Mouse (Mus musculus) liver, adult (tissue): ENCODE measurements around the gene Akap10.

Experiments used
- GATA4 ChIP-seq: IDR thresholded peaks from 2 replicates; pipeline ENCODE4 v1.6.1; 2014; ENCODE audit warnings: mild to moderate bottlenecking, low read length; ENCODE audit not compliant: insufficient replicate concordance

The Akap10 gene

DNA sequence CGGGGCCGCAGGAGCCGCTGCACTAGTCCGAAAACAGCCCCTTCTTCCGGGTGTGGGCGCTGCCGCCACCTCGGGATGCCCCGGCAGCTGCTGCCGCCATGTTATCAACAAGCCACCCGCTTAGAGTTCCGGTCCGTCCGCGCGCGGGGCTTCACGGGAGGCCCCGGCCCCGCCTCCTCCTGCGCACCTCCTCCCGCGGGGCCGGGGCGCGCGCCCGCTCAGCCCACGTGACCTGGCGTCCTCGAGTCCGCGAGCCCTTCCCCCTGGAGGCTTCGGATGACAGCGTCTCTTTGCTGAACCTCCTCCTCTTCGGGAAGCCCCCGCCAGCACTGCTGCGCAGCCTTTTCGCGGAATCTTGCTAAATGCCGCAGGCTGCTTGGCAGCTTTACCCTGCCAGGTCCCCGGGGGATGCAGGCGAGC lies at the start of gene Akap10:
Akap10 (minus strand) TSS at position 155 of the 420 bp plus-strand sequence.
- peak; percentile 85; the same call in 1 of the 2 replicates for TF ChIP-seq GATA4

DNA sequence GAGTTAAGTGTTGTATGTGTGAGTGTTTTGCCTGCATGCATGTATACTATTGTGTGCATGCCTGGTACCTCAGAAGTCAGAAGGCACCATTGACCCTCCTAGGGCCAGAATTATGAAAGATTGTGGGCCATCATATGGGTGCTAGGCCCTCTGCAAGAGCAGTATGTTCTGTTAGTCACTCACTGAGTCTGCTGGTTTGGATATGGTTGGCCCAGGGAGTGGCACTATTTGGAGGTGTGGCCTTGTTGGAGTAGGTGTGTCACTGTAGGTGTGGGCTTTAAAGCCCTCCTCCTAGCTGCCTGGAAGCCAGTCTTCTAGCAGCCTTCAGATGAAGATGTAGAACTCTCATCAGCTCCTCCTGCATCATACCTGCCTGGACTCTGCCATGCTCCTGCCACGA lies 45.7 kb upstream of the Akap10 start:
- no peak for TF ChIP-seq GATA4

DNA sequence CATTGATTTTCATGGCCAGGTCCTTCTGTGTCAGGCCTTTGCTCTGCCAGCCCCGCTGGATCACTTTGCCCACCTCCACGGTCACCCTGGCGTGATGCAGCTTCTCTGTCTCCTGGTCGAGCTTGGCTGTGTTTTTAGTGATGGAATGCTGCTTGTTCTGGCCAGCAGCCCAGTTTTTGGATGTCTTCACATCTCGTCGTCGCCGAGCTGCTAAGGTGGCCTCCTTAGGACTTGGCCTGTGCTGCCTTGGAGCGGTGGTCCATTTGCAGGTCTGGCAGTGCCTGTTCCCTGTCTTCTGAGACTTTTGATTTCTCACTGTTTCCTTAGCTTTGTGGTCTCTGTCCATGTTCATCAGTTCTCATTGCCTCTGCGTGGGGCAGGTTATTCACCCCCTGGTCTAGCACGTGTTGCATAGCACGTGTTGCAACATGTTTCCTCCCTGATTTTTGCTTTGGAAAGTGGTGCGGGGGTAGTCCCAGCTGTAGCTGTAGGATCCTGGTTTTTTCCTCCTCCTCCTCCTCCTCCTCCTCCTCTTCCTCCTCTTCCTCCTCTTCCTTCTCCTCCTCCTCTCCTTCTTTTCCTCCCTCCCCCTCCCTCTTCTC lies 44.2 kb upstream of the Akap10 start:
- TF ChIP-seq GATA4: no peak

DNA sequence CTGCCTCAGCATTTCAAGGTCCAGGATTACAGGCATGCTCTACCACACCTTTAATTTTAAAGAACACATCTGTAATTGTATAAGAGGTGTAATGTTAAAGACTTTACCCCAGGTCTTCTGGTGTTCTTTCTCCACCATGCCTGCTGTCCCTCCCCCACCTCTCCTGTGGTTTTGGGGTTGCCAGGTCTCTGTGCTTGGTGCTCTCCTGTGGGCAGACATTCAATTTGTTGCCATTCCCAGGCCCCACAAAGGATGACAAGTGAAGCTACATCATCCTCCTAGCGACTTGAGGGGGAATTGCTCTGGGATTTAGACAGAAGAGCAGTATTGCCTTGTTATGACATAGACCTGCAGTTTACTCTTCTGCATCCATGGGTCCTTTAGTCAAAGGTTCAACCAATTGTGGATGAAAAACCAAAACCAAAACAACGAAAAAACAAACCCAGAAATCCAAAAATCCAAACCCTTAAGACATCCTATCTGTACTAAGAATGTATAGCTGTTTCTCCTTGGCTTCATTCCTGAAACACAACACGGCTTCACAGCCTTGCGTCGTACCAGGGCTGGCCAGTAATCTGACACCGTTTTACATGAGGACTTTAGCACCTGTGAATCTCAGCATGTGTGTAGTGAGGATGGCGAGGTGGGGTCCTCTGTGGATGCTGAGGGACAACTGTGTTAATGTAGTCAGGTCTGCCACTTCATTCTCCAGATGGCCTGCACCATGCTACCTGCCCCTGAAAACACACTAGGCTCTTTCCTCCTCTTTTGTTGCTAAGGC lies 41.6 kb upstream of the Akap10 start:
- TF ChIP-seq GATA4: no peak

DNA sequence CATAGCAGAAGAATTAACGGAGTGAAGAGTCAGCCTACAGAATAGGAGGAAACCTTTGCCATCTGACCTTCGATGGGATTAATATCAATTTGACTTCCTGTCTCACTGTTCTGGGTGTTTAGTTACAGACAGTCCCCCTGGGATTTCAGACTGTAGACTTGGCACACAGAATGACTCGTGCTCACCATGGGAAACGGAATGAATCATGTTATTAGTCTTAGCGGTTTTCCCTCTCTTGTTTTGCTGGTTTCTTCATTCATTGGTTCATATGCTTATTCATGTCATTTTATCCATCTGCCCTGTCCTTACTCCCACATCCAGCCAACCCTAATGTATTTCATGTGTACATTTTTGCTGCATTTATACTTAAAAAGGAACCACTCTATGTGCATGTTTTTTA lies 40.8 kb upstream of the Akap10 start:
- TF ChIP-seq GATA4: no peak

DNA sequence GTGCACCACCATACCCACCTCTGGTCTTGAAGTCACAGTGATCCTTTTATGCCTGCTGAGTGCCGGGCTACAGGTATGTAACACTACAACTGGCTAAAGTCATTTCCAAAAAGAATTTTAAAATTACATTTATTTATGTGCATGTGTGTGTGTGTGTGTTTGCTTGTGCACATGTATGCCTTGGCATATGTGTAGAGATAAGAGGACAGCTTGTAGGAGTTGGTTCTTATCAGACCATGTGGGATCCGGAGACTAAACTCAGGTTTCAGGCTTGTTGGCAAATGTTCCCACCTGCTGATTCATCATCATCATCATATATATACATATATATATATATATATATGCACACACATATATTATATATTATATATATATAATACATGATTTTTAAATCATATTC lies 38.8 kb upstream of the Akap10 start:
- TF ChIP-seq GATA4: no peak

DNA sequence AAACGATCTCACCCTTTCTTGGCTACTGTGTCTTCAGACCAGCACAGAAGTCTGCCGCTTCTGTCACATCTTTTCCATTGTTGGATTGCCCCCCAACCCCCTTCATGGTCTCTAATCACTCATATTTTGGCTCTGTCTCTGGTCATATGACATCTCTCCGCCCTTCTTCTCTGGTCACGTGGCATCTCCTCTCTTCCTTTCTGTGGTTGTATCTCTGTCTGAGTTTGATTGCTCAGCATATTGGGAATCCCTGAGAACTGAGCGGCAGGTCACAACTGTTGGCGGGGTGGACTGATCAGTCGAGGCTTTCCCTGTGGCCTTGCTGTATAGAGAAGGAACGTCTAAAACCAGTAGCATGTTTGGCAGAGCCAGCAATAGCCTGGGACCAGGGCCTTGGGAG lies 37.0 kb upstream of the Akap10 start:
- TF ChIP-seq GATA4: no peak

DNA sequence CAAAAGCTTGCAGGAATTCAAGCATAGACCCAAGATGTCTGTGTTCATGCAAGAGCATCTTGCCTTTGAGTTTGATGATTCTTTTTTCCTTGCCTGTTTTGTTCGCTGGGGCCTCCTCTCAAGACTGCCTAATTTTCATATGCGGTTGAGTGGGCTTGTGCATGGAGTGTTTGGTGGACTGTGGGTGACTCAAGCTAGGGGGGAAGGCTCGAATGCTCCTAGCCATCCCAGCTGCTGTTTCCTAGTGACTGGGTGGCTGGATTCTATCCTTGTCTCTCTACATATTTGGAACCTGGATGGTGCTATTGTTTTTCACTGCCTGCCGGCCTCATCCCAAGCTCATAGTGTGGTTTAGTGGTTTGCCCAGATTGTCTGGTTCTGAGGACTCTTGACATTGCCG lies 34.6 kb upstream of the Akap10 start:
- TF ChIP-seq GATA4: no peak

DNA sequence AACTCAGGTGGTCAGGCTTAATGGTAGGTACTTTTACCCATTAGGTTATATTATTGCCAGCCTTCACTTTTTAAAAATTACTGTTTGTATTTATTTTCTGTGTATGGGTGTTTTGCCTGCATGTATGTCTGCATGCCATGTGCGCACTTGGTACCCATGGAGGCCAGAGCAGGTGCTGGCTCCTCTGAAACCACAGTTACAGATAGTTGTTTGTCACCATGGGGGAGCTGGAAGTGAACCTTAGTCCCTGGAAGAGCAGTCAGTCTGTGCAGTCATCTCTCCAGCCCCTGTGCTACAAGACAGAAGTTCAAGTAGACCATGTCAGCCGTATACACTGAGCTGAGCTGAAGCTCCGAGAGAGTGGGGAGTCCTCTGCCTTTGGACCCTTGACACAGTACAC lies 33.1 kb upstream of the Akap10 start:
- TF ChIP-seq GATA4: no peak

DNA sequence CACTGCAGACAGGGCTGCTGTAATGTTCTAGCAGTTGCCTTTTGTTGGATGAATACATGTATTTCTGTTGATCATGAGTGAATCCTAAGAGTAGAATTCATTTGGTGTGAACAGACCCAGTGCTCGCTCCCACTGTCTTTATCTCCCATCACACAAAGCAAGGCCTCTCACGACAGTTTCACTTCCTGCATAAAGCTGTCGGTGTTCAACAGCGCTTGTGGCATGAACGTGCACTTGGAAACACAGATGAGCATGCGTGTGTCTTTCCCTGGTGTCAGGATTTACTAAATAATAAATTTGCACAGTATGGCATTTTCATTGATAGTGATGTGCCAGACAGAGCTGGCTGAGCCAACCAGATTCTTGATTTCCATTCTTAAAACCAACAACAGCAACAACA lies 32.6 kb upstream of the Akap10 start:
- TF ChIP-seq GATA4: no peak

DNA sequence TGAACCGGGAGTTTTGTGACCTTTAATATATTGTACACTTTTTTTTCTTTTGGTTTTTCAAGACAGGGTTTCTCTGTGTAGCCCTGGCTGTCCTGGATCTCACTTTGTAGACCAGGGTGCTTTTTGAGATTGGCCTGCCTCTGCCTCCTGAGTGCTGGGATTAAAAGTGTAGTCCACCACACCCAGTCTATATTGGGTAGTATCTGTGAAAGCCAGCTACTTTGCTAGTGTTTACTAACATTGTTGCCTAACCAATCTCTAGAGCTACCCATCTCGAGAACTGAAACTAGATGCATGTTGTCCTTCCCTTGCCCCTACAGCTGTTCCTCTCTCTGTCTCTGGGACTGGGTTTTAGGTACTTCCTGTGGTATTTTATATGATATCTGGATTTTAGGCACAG lies 30.0 kb upstream of the Akap10 start:
- no peak for TF ChIP-seq GATA4

DNA sequence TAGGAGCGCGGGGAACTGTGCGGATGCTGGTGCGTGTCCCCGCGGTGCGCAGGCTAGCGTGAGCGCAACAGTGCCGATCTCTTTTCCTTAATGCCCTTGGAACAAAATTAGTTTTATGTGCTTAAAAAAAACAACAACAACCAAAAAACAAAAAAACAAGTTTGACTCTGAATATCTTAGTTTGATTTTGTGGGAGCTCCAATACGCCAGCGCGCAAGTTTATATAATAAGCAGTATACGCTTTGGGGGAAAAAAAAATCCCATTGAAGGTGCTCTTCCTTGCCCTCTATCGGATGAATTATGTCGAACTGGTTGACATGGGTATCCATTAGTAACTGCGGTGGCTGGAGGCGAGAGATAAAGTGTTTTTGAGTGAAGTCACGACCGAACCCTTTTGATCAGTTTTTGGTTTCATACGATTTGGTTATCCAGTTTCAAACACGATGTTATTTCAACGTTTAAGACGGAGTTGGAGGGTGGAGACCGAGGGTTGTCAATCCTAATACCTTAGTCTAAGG lies 27.3 kb upstream of the Akap10 start:
- TF ChIP-seq GATA4: no peak

DNA sequence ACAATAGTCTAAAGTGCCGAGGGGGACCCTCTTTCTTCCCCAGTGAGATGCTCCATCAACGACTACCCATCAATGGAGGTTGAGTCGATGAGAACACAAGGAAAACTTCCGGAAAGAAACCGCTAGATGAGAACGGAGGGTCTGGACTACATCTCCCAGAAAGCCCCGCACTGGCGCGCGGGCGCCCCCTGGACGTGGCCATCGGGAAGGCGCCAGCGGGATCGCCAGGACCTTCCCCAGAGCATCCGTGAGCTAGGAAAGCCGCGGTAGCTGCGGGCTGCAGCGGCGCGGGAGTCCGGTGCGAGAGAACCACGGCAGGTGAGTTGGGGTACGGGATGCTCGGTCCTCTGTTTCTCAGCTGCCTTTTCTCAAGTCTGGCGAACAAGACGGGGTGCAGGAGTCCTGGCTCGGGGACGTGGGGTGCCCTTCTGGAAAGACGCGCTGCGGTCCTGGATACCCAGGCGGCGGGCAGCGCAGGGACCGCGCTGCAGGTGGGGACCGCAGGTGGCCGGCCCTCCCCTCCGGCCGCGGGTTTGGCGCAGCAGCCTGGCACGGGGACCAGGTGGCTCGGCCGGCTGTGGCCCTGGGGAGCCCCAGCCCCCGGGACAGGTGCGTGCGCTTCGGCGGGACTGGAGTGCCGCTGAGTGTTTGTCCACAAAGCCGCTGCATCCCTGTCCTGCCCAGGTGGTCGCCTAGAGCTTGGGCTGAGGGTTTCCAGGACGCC lies 26.7 kb upstream of the Akap10 start, which contains the start of gene Specc1:
Specc1 (plus strand) TSS at position 192 of the 724 bp plus-strand sequence.
- TF ChIP-seq GATA4: no peak

DNA sequence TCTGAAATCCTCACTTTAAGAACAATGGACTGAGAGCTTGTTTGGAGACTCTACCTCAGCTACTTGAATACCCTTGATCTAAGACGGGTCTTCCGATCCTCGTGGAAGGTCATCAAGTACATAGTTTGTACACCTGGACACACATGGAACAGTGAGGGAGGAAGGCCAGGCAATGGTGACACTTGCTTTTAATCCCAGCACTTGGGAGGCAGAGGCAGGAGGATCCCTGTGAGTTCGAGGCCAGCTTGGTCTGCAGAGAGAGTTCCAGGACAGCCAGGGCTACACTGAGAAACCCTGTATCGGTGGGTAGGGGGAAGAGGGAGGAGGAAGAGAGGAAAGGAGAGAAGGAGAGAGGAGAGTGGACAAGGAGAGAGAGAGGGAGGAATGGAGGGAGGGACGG lies 25.9 kb upstream of the Akap10 start:
- no peak for TF ChIP-seq GATA4

DNA sequence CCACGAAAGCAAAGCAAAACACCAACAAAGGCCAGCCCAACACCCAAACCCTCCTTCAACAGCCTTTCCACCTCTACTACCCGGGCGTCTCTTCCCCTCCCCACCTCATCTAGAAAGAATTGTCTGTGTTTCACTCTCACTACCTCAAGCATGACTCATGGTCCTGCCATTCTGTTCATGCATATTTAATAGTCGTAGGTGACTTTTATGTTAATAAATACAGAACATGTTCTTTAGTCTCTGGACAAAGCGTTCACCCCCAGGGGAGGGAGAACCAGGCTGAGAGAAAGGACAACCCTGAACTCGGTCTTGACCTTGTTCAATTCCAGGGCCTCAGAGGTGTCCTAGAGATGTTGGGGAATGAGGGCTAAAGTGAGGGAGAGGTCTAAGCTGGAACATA lies 25.1 kb upstream of the Akap10 start:
- TF ChIP-seq GATA4: no peak

DNA sequence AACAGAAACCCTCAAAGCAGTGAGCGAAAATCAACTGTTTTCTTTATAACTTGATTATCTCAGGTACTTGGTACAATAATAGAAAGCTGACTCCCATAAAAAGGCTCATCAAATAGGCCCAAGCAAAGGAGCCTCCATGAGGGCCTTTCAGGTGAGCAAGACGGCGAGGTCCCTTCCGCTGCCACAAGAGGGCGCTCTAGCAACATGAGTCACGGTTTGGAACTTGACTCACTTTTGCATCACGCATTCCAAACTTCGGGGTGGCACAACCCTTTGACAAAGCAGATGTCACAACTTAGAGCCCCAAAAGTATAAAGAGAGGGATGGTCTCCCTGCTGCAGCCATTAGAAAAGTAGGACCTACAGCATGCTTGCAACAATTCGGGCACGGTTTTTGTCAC lies 20.6 kb upstream of the Akap10 start:
- TF ChIP-seq GATA4: no peak
